Mouse (Mus musculus) liver, embryonic 14.5 days (tissue): Measurements from ENCODE around the gene Elovl5.

Experiments used
- CTCF ChIP-seq: IDR thresholded peaks from 2 replicates; pipeline ENCODE4 v1.5.1; 2016; ENCODE audit warnings: antibody characterized with exemption, low read depth, control low read depth
- EP300 ChIP-seq: IDR thresholded peaks from 2 replicates; pipeline ENCODE4 v1.6.1; 2016; ENCODE audit warnings: antibody characterized with exemption, low read depth

GRCm38 (mm10) chr9:77986153-77986795, 69.1 kb downstream of the Elovl5 start:
- no peak for TF ChIP-seq CTCF
- no peak for TF ChIP-seq EP300
